8 mouse cellular contexts compared by ENCODE assay signal in genomic region chr7:139994676-139995075, GRCm38 (mm10). TPM values are rescaled to one million over a fixed set of nuclear protein-coding genes. Genes with fewer than 3 reads are reported as not detected.
DNase-seq lines count a peak whose midpoint lies in the region; ATAC-seq and TF ChIP-seq lines count a peak whose summit lies in the region.

No protein-coding gene starts in this region.

- WGBS in heart, adult 2 months: 31% methylated on average over 3 of the region's 3 CpGs
- 39% methylated on average over 3 of the region's 3 CpGs for WGBS in heart, embryonic 12.5 days
- WGBS in forebrain, embryonic 15.5 days: 23% methylated on average over 3 of the region's 3 CpGs

- no peak for ATAC-seq in heart, embryonic 12.5 days (ENCODE audit: insufficient number of reproducible peaks, low FRiP score)
- peak; percentile 66; the same call in 1 of the 2 replicates for ATAC-seq in forebrain, embryonic 15.5 days (replicated peaks)

- no peaks in the 10 kb centered on the region for H3K36me3 ChIP-seq in heart, adult 2 months (ENCODE audit: control insufficient read depth, insufficient read depth, low read length)
- H3K36me3 ChIP-seq in heart, embryonic 12.5 days: peaks cover 50% of the 10 kb centered on the region
- peaks cover 46% of the 10 kb centered on the region for H3K36me3 ChIP-seq in E14TG2a.4 (ENCODE audit: insufficient read depth, low read length)
- H3K36me3 ChIP-seq in forebrain, embryonic 15.5 days: peaks cover 46% of the 10 kb centered on the region

- no peaks in the 10 kb centered on the region for H3K27me3 ChIP-seq in heart, adult 2 months (ENCODE audit: control insufficient read depth, insufficient read depth, low read length)
- H3K27me3 ChIP-seq in heart, embryonic 12.5 days (replicated peaks): peaks cover 30% of the 10 kb centered on the region
- no peaks in the 10 kb centered on the region; the same call in 1 of the 2 replicates for H3K27me3 ChIP-seq in E14TG2a.4 (ENCODE audit: insufficient read depth, low read length)
- H3K27me3 ChIP-seq in forebrain, embryonic 15.5 days: no peaks in the 10 kb centered on the region

- H3K9me3 ChIP-seq in heart, embryonic 12.5 days (replicated peaks): no peaks in the 10 kb centered on the region
- H3K9me3 ChIP-seq in E14TG2a.4 (ENCODE audit: low read length): no peaks in the 10 kb centered on the region
- H3K9me3 ChIP-seq in forebrain, embryonic 15.5 days: no peaks in the 10 kb centered on the region

- peak in 1 of 2 experiments; percentile 44 for DNase-seq in heart, adult 2 months
- peak; percentile 56 for DNase-seq in c-Kit-positive CD71-positive TER-119-negative erythroid progenitor cells, embryonic 14.5 days (ENCODE audit: low read depth)
- peak; percentile 80 for DNase-seq in layer of hippocampus, adult 11-12 months (ENCODE audit: low spot score)
- DNase-seq in lung, postnatal 10 days: peak; percentile 63
- DNase-seq in skeletal muscle tissue, adult 2 months (ENCODE audit: low read depth, low spot score): peak; percentile 51

- no peak overlapping the region for H3K27ac ChIP-seq in heart, adult 2 months
- H3K27ac ChIP-seq in heart, embryonic 12.5 days (ENCODE audit: poor library complexity, severe bottlenecking): no peak overlapping the region
- H3K27ac ChIP-seq in forebrain, embryonic 15.5 days (replicated peaks): no peak overlapping the region

- no peak for TF ChIP-seq EP300 in heart, adult 2 months (IDR thresholded peaks at IDR 0.05; ENCODE audit: insufficient read depth, low read depth, low read length)

- H3K9ac ChIP-seq in heart, adult 2 months (ENCODE audit: low read depth, low read length): no peak overlapping the region
- H3K9ac ChIP-seq in heart, embryonic 12.5 days: no peak overlapping the region
- no peak overlapping the region for H3K9ac ChIP-seq in forebrain, embryonic 15.5 days (replicated peaks)

- no peak overlapping the region for H3K4me2 ChIP-seq in heart, embryonic 12.5 days
- H3K4me2 ChIP-seq in forebrain, embryonic 15.5 days (replicated peaks): no peak overlapping the region

- no peak for TF ChIP-seq POLR2A in heart, adult 2 months (IDR thresholded peaks at IDR 0.05; ENCODE audit: insufficient read depth, low read depth, low read length)

- H3K4me3 ChIP-seq in heart, adult 2 months: no peak overlapping the region
- H3K4me3 ChIP-seq in heart, embryonic 12.5 days: no peak overlapping the region
- no peak overlapping the region for H3K4me3 ChIP-seq in E14TG2a.4 (replicated peaks; ENCODE audit: low read length)
- H3K4me3 ChIP-seq in forebrain, embryonic 15.5 days: no peak overlapping the region

- no peaks in the 10 kb centered on the region for H3K79me2 ChIP-seq in heart, adult 2 months (replicated peaks; ENCODE audit: control insufficient read depth, insufficient read depth, low read length)

- TF ChIP-seq CTCF in heart, adult 2 months (IDR thresholded peaks at IDR 0.05): peak; percentile 91
- peak; percentile 86 for TF ChIP-seq CTCF in E14TG2a.4 (conservative IDR thresholded peaks at IDR 0.05; ENCODE audit: low read length)

- intact Hi-C loops in heart, adult 2 months (cut with DNase I): loop anchor here (1.0 to 5.0 kb wide), 3 partner anchors 25 to 1022 kb away; no protein-coding TSS in a partner anchor

- no peaks in the 10 kb centered on the region for H3K4me1 ChIP-seq in heart, adult 2 months (ENCODE audit: control insufficient read depth, insufficient read depth, low read length)
- no peaks in the 10 kb centered on the region for H3K4me1 ChIP-seq in heart, embryonic 12.5 days (replicated peaks)
- peaks cover 35% of the 10 kb centered on the region for H3K4me1 ChIP-seq in E14TG2a.4 (replicated peaks; ENCODE audit: low read depth, low read length)
- H3K4me1 ChIP-seq in forebrain, embryonic 15.5 days: no peaks in the 10 kb centered on the region

RNA-seq across cellular contexts. Expression of gene Adam8, which starts 2.3 kb away (rescaled TPM):
- under 1 TPM; 0.26 to 0.73 TPM for total RNA-seq in heart, adult 2 months (2021)
- polyA plus RNA-seq in heart, adult 2 months (2012; rRNA removed): 2.3 and 9.1 TPM in 2 replicates
- 0.61 and 1.0 TPM in 2 replicates for polyA plus RNA-seq in heart, embryonic 12.5 days (2016; fragmentation: Nextera tagmentation; extraction: Ambion mirVana)
- polyA plus RNA-seq in forebrain, embryonic 15.5 days (2015; fragmentation: Nextera tagmentation; extraction: Ambion mirVana): 3.1 and 3.9 TPM in 2 replicates

RNA-seq across cellular contexts. Expression of gene 6430531B16Rik, which starts 16.1 kb away (rescaled TPM):
- not detected for total RNA-seq in heart, adult 2 months (2021)
- polyA plus RNA-seq in heart, adult 2 months (2012; rRNA removed): 0.25 TPM in 1 of 2 replicates, not detected in the other
- polyA plus RNA-seq in heart, embryonic 12.5 days (2016; fragmentation: Nextera tagmentation; extraction: Ambion mirVana): 0.27 and 0.33 TPM in 2 replicates
- polyA plus RNA-seq in forebrain, embryonic 15.5 days (2015; fragmentation: Nextera tagmentation; extraction: Ambion mirVana): 0.64 and 0.99 TPM in 2 replicates

RNA-seq across cellular contexts. Expression of gene Zfp511, which starts 41.5 kb away (rescaled TPM):
- 10 to 100 TPM in 1 of 2 experiments, 1 to 10 TPM in 1; 8.5 to 11.1 TPM for total RNA-seq in heart, adult 2 months (2021)
- 20.8 and 21.2 TPM in 2 replicates for polyA plus RNA-seq in heart, adult 2 months (2012; rRNA removed)
- polyA plus RNA-seq in heart, embryonic 12.5 days (2016; fragmentation: Nextera tagmentation; extraction: Ambion mirVana): 30.9 and 37.1 TPM in 2 replicates
- 55.8 and 56.6 TPM in 2 replicates for polyA plus RNA-seq in forebrain, embryonic 15.5 days (2015; fragmentation: Nextera tagmentation; extraction: Ambion mirVana)

RNA-seq across cellular contexts. Expression of gene Tubgcp2, which starts 41.8 kb away (rescaled TPM):
- total RNA-seq in heart, adult 2 months (2021): 10 to 100 TPM; 28.4 to 33.5 TPM
- polyA plus RNA-seq in heart, adult 2 months (2012; rRNA removed): 21.7 and 29.7 TPM in 2 replicates
- 41.4 and 41.7 TPM in 2 replicates for polyA plus RNA-seq in heart, embryonic 12.5 days (2016; fragmentation: Nextera tagmentation; extraction: Ambion mirVana)
- 69.0 and 69.2 TPM in 2 replicates for polyA plus RNA-seq in forebrain, embryonic 15.5 days (2015; fragmentation: Nextera tagmentation; extraction: Ambion mirVana)

RNA-seq across cellular contexts. Expression of gene Utf1, which starts 51.1 kb away (rescaled TPM):
- not detected for total RNA-seq in heart, adult 2 months (2021)
- polyA plus RNA-seq in heart, adult 2 months (2012; rRNA removed): not detected in 2 replicates
- not detected in 2 replicates for polyA plus RNA-seq in heart, embryonic 12.5 days (2016; fragmentation: Nextera tagmentation; extraction: Ambion mirVana)
- not detected in 2 replicates for polyA plus RNA-seq in forebrain, embryonic 15.5 days (2015; fragmentation: Nextera tagmentation; extraction: Ambion mirVana)
